Mouse (Mus musculus) lung, embryonic 14.5 days (tissue): ENCODE data around the gene Nudt15. TPM values are rescaled to one million over a fixed set of nuclear protein-coding genes. Genes with fewer than 3 reads are reported as not detected.
A peak's percentile ranks its signal among the peaks of the same experiment; 100 is the strongest.

Experiments
- ATAC-seq: fragments of 200-750 bp; cut with Nextera tagmentation; 2 replicates; pipeline ENCODE4 v1.8.0; 2017; ENCODE audit warnings: mild to moderate bottlenecking, moderate TSS enrichment, moderate library complexity; ENCODE audit not compliant: insufficient read depth
- DNase-seq: peaks from one replicate; pipeline ENCODE4 v3.0.0-alpha.2; 2015
- H3K27ac ChIP-seq: fragments of 300-500 bp; sonication (generic); 2 replicates; pipeline ENCODE4 v1.5.1; 2014; ENCODE audit warnings: low read depth, mild to moderate bottlenecking, moderate library complexity
- H3K27me3 ChIP-seq: fragments of 300-500 bp; sonication (generic); 2 replicates; pipeline ENCODE4 v1.6.1; 2014; ENCODE audit warnings: low read length, control low read depth; ENCODE audit not compliant: insufficient read depth
- H3K36me3 ChIP-seq: fragments of 300-500 bp; sonication (generic); 2 replicates; pipeline ENCODE4 v1.6.1; 2014; ENCODE audit warnings: control low read depth; ENCODE audit not compliant: insufficient read depth
- H3K4me1 ChIP-seq: fragments of 300-500 bp; sonication (generic); 2 replicates; pipeline ENCODE4 v1.6.1; 2014; ENCODE audit warnings: antibody characterized with exemption, control low read depth; ENCODE audit not compliant: insufficient read depth
- H3K4me2 ChIP-seq: fragments of 300-500 bp; sonication (generic); 2 replicates; pipeline ENCODE4 v1.6.1; 2014; ENCODE audit warnings: mild to moderate bottlenecking
- H3K4me3 ChIP-seq: fragments of 300-500 bp; sonication (generic); 2 replicates; pipeline ENCODE4 v1.5.1; 2014; ENCODE audit warnings: low read depth, low read length
- H3K9ac ChIP-seq: fragments of 300-500 bp; sonication (generic); 2 replicates; pipeline ENCODE4 v1.6.1; 2014
- H3K9me3 ChIP-seq: fragments of 300-500 bp; sonication (generic); 2 replicates; pipeline ENCODE4 v1.6.1; 2016; ENCODE audit warnings: low read depth, low read length, control low read depth
- CTCF ChIP-seq: IDR thresholded peaks from 2 replicates; pipeline ENCODE4 v1.5.1; 2016; ENCODE audit warnings: antibody characterized with exemption, low read depth
- WGBS: fragments of 180-500 bp; shearing (Covaris S2); extraction: QIAGEN DNeasy Blood & Tissue Kit; methylation state at CpG from one replicate; pipeline ENCODE4 v1.1.7; 2014; 5-methylcytosine and 5-hydroxymethylcytosine counted together
- polyA plus RNA-seq: library from polyadenylated mRNA; unstranded; fragments of >200 nt; fragmentation: Nextera tagmentation; extraction: Ambion mirVana; gene quantifications from 2 replicates; pipeline ENCODE4 v1.2.1, GENCODE M21; 2014

Gene Nudt15
- polyA plus RNA-seq, 1 experiment from 2014 or later, result 9.0 TPM

- H3K9ac ChIP-seq, result no peak overlapping the region
- H3K27ac ChIP-seq, result no peak overlapping the region
- no peaks in the 10 kb centered on the region for H3K9me3 ChIP-seq
- H3K36me3 ChIP-seq, result no peaks in the 10 kb centered on the region
- ATAC-seq (0 out of 2 replicates have a peak, but pooled peaks have one; percentile 21), DNase-seq (no peak)
- H3K4me1 ChIP-seq, result no peaks in the 10 kb centered on the region
- H3K4me2 ChIP-seq, result no peak overlapping the region
- no peaks in the 10 kb centered on the region for H3K27me3 ChIP-seq
- no peak overlapping the region for H3K4me3 ChIP-seq
- no peak for TF ChIP-seq CTCF
- 68% methylated on average over 5 of the region's 5 CpGs for WGBS
Measured at GRCm38 (mm10) chr14:73483516-73484229, 64.4 kb downstream of the Nudt15 start.

GRCm38 (mm10) chr14:73479771-73480170 lies 68.3 kb downstream of the Nudt15 start:
- Histone ChIP-seq H3K27ac (no peak overlapping the region), H3K36me3 (no peaks in the 10 kb centered on the region), H3K4me3 (no peak overlapping the region), H3K4me1 (no peaks in the 10 kb centered on the region), H3K4me2 (no peak overlapping the region), H3K9ac (no peak overlapping the region), H3K27me3 (no peaks in the 10 kb centered on the region), H3K9me3 (no peaks in the 10 kb centered on the region)
- DNase-seq (no peak), ATAC-seq (no peak)
- no peak for TF ChIP-seq CTCF
- 70% methylated on average over 1 of the region's 1 CpGs for WGBS

GRCm38 (mm10) chr14:73478321-73478720 lies 69.7 kb downstream of the Nudt15 start:
- no peaks in the 10 kb centered on the region for H3K36me3 ChIP-seq
- H3K4me3 ChIP-seq, result no peak overlapping the region
- H3K27ac ChIP-seq, result no peak overlapping the region
- H3K9ac ChIP-seq, result no peak overlapping the region
- DNase-seq, result no peak
- no peak overlapping the region for H3K4me2 ChIP-seq
- no peaks in the 10 kb centered on the region for H3K9me3 ChIP-seq
- WGBS, result 56% methylated on average over 3 of the region's 3 CpGs
- ATAC-seq, result no peak
- no peak for TF ChIP-seq CTCF
- H3K27me3 ChIP-seq, result no peaks in the 10 kb centered on the region
- H3K4me1 ChIP-seq, result peaks cover 6% of the 10 kb centered on the region; the same call in 1 of the 2 replicates

GRCm38 (mm10) chr14:73477077-73477476 lies 71.0 kb downstream of the Nudt15 start:
- no peak for DNase-seq
- H3K27ac ChIP-seq, result no peak overlapping the region
- no peak for ATAC-seq
- no peak overlapping the region for H3K4me2 ChIP-seq
- 89% methylated on average over 10 of the region's 10 CpGs for WGBS
- H3K4me3 ChIP-seq, result no peak overlapping the region
- no peak overlapping the region for H3K9ac ChIP-seq
- peaks cover 6% of the 10 kb centered on the region; the same call in 1 of the 2 replicates for H3K4me1 ChIP-seq
- no peaks in the 10 kb centered on the region for H3K27me3 ChIP-seq
- no peaks in the 10 kb centered on the region for H3K36me3 ChIP-seq
- TF ChIP-seq CTCF, result no peak
- no peaks in the 10 kb centered on the region for H3K9me3 ChIP-seq

- WGBS, result 73% methylated on average over 8 of the region's 8 CpGs
- Histone ChIP-seq H3K36me3 (no peaks in the 10 kb centered on the region), H3K4me3 (no peak overlapping the region), H3K27me3 (no peaks in the 10 kb centered on the region), H3K9ac (no peak overlapping the region), H3K9me3 (no peaks in the 10 kb centered on the region), H3K27ac (no peak overlapping the region), H3K4me2 (no peak overlapping the region), H3K4me1 (peaks cover 6% of the 10 kb centered on the region; the same call in 1 of the 2 replicates)
- ATAC-seq (no peak), DNase-seq (no peak)
- no peak for TF ChIP-seq CTCF
Measured at GRCm38 (mm10) chr14:73476361-73476934, 71.6 kb downstream of the Nudt15 start.

- peaks cover 6% of the 10 kb centered on the region; the same call in 1 of the 2 replicates for H3K4me1 ChIP-seq
- H3K9ac ChIP-seq, result no peak overlapping the region
- WGBS, result 65% methylated on average over 7 of the region's 7 CpGs
- H3K4me3 ChIP-seq, result no peak overlapping the region
- H3K36me3 ChIP-seq, result no peaks in the 10 kb centered on the region
- ATAC-seq (no peak), DNase-seq (no peak)
- no peaks in the 10 kb centered on the region for H3K27me3 ChIP-seq
- no peak for TF ChIP-seq CTCF
- no peak overlapping the region for H3K4me2 ChIP-seq
- no peaks in the 10 kb centered on the region for H3K9me3 ChIP-seq
- H3K27ac ChIP-seq, result no peak overlapping the region
Measured at GRCm38 (mm10) chr14:73475506-73475905, 72.5 kb downstream of the Nudt15 start.

- Histone ChIP-seq H3K4me3 (no peak overlapping the region), H3K9me3 (no peaks in the 10 kb centered on the region), H3K27ac (peak overlapping the region; percentile 50; the same call in 1 of the 2 replicates), H3K4me2 (peak overlapping the region; percentile 41), H3K9ac (no peak overlapping the region), H3K27me3 (no peaks in the 10 kb centered on the region), H3K4me1 (peaks cover 6% of the 10 kb centered on the region; the same call in 1 of the 2 replicates), H3K36me3 (no peaks in the 10 kb centered on the region)
- WGBS, result 11% methylated on average over 7 of the region's 7 CpGs
- ATAC-seq (peak; percentile 75; the same call in 1 of the 2 replicates), DNase-seq (peak; percentile 79)
- peak; percentile 70 for TF ChIP-seq CTCF
Measured at GRCm38 (mm10) chr14:73474636-73475093, 73.4 kb downstream of the Nudt15 start.
